Mouse (Mus musculus) midbrain, embryonic 10.5 days (tissue): Measurements from ENCODE around the gene Dnlz. TPM values are rescaled to one million over a fixed set of nuclear protein-coding genes. Genes with fewer than 3 reads are reported as not detected.

Source experiments
- DNase-seq: peaks from one replicate; pipeline ENCODE4 v3.0.0-alpha.2; 2017; ENCODE audit warnings: low spot score
- H3K27ac ChIP-seq: fragments of 300-500 bp; sonication (generic); replicated peaks from 2 replicates; pipeline ENCODE4 v1.5.1; 2016; ENCODE audit warnings: mild to moderate bottlenecking
- H3K27me3 ChIP-seq: fragments of 300-500 bp; sonication (generic); 2 replicates; pipeline ENCODE4 v1.6.1; 2016; ENCODE audit warnings: low read depth, mild to moderate bottlenecking; ENCODE audit not compliant: poor library complexity, severe bottlenecking
- H3K36me3 ChIP-seq: fragments of 300-500 bp; sonication (generic); 2 replicates; pipeline ENCODE4 v1.6.1; 2016; ENCODE audit warnings: mild to moderate bottlenecking, moderate library complexity
- H3K4me1 ChIP-seq: fragments of 300-500 bp; sonication (generic); 2 replicates; pipeline ENCODE4 v1.6.1; 2016
- H3K4me3 ChIP-seq: fragments of 300-500 bp; sonication (generic); 2 replicates; pipeline ENCODE4 v1.5.1; 2016; ENCODE audit warnings: mild to moderate bottlenecking, moderate library complexity
- H3K9me3 ChIP-seq: fragments of 300-500 bp; sonication (generic); replicated peaks from 2 replicates; pipeline ENCODE4 v1.6.1; 2016; ENCODE audit warnings: mild to moderate bottlenecking
- WGBS: fragments of 180-500 bp; shearing (Covaris S2); methylation state at CpG from one replicate; pipeline ENCODE4 v1.1.7; 2016; 5-methylcytosine and 5-hydroxymethylcytosine counted together
- polyA plus RNA-seq: library from polyadenylated mRNA; unstranded; fragments of >200 nt; fragmentation: Nextera tagmentation; extraction: Ambion mirVana; gene quantifications from 2 replicates; pipeline ENCODE4 v1.2.1, GENCODE M21; 2016

The Dnlz gene
- polyA plus RNA-seq, 1 experiment from 2014 or later = 35.1 TPM

- under 1% methylated on average over 66 of the region's 66 CpGs for WGBS
- Histone ChIP-seq H3K27ac (peak within 1 kb of the TSS; percentile 98), H3K36me3 (peaks cover 25% of the 10 kb centered on the region), H3K9me3 (no peaks in the 10 kb centered on the region), H3K4me1 (peaks cover 67% of the 10 kb centered on the region), H3K4me3 (peak within 1 kb of the TSS; percentile 93), H3K27me3 (no peaks in the 10 kb centered on the region)
- DNase-seq = peak; percentile 92
These were observed 36.6 kb downstream of the Dnlz start, which contains the start of gene Gpsm1 for GRCm38 (mm10) chr2:26315072-26315924. Gene Gpsm1, plus strand, starts transcription at chr2:26315515.

- Histone ChIP-seq H3K27ac (peak overlapping the region; percentile 98), H3K4me1 (peaks cover 70% of the 10 kb centered on the region), H3K36me3 (peaks cover 17% of the 10 kb centered on the region), H3K27me3 (no peaks in the 10 kb centered on the region), H3K4me3 (peak overlapping the region; percentile 93), H3K9me3 (no peaks in the 10 kb centered on the region)
- peak; percentile 54 for DNase-seq
- whole genome bisulfite sequencing = 67% methylated on average over 13 of the region's 13 CpGs
These were observed 37.4 kb downstream of the Dnlz start for GRCm38 (mm10) chr2:26314281-26315071.

GRCm38 (mm10) chr2:26313394-26313793 lies 38.5 kb downstream of the Dnlz start:
- peaks cover 66% of the 10 kb centered on the region for H3K4me1 ChIP-seq
- H3K9me3 ChIP-seq = no peaks in the 10 kb centered on the region
- DNase-seq = no peak
- whole genome bisulfite sequencing = 84% methylated on average over 1 of the region's 1 CpGs
- H3K27ac ChIP-seq = 0 out of 2 replicates have a peak overlapping the region, but pooled peaks have one; percentile 57
- no peaks in the 10 kb centered on the region for H3K27me3 ChIP-seq
- no peak overlapping the region for H3K4me3 ChIP-seq
- peaks cover 8% of the 10 kb centered on the region; the same call in 1 of the 2 replicates for H3K36me3 ChIP-seq

- H3K27ac ChIP-seq = no peak overlapping the region
- 0 out of 2 replicates have a peak, but pooled peaks cover 2% of the 10 kb centered on the region for H3K36me3 ChIP-seq
- DNase-seq = no peak
- WGBS = 70% methylated on average over 2 of the region's 2 CpGs
- H3K4me1 ChIP-seq = peaks cover 61% of the 10 kb centered on the region
- no peaks in the 10 kb centered on the region for H3K9me3 ChIP-seq
- H3K4me3 ChIP-seq = no peak overlapping the region
- H3K27me3 ChIP-seq = no peaks in the 10 kb centered on the region
These were observed 39.1 kb downstream of the Dnlz start for GRCm38 (mm10) chr2:26312812-26313211.

- Histone ChIP-seq H3K36me3 (no peaks in the 10 kb centered on the region), H3K27me3 (no peaks in the 10 kb centered on the region), H3K4me1 (peaks cover 52% of the 10 kb centered on the region), H3K4me3 (no peak overlapping the region), H3K9me3 (no peaks in the 10 kb centered on the region), H3K27ac (0 out of 2 replicates have a peak overlapping the region, but pooled peaks have one; percentile 13)
- no peak for DNase-seq
- WGBS = 72% methylated on average over 5 of the region's 5 CpGs
These were observed 40.0 kb downstream of the Dnlz start for GRCm38 (mm10) chr2:26311936-26312335.

- peak; percentile 48 for DNase-seq
- Histone ChIP-seq H3K36me3 (no peaks in the 10 kb centered on the region), H3K27me3 (no peaks in the 10 kb centered on the region), H3K4me3 (no peak overlapping the region), H3K9me3 (no peaks in the 10 kb centered on the region), H3K27ac (peak overlapping the region; percentile 64), H3K4me1 (peaks cover 31% of the 10 kb centered on the region)
- 33% methylated on average over 10 of the region's 10 CpGs for WGBS
These were observed 42.2 kb downstream of the Dnlz start for GRCm38 (mm10) chr2:26309739-26310138.

GRCm38 (mm10) chr2:26306702-26307101 lies 45.2 kb downstream of the Dnlz start:
- H3K9me3 ChIP-seq = no peaks in the 10 kb centered on the region
- DNase-seq = no peak
- no peaks in the 10 kb centered on the region for H3K36me3 ChIP-seq
- whole genome bisulfite sequencing = 83% methylated on average over 3 of the region's 3 CpGs
- H3K4me1 ChIP-seq = peaks cover 17% of the 10 kb centered on the region
- no peak overlapping the region for H3K27ac ChIP-seq
- H3K27me3 ChIP-seq = no peaks in the 10 kb centered on the region
- H3K4me3 ChIP-seq = no peak overlapping the region

GRCm38 (mm10) chr2:26305555-26305954 lies 46.4 kb downstream of the Dnlz start:
- H3K36me3 ChIP-seq = no peaks in the 10 kb centered on the region
- H3K9me3 ChIP-seq = no peaks in the 10 kb centered on the region
- H3K27ac ChIP-seq = no peak overlapping the region
- peaks cover 20% of the 10 kb centered on the region for H3K4me1 ChIP-seq
- no peak overlapping the region for H3K4me3 ChIP-seq
- DNase-seq = no peak
- 84% methylated on average over 2 of the region's 2 CpGs for WGBS
- no peaks in the 10 kb centered on the region for H3K27me3 ChIP-seq

- no peaks in the 10 kb centered on the region for H3K36me3 ChIP-seq
- H3K27me3 ChIP-seq = peaks cover 8% of the 10 kb centered on the region
- WGBS = 57% methylated on average over 1 of the region's 1 CpGs
- H3K4me3 ChIP-seq = no peak overlapping the region
- H3K4me1 ChIP-seq = peaks cover 23% of the 10 kb centered on the region
- DNase-seq = no peak
- no peaks in the 10 kb centered on the region for H3K9me3 ChIP-seq
- no peak overlapping the region for H3K27ac ChIP-seq
These were observed 47.2 kb downstream of the Dnlz start for GRCm38 (mm10) chr2:26304711-26305110.

GRCm38 (mm10) chr2:26302005-26302503 lies 49.9 kb downstream of the Dnlz start:
- peaks cover 40% of the 10 kb centered on the region for H3K4me1 ChIP-seq
- no peak for DNase-seq
- H3K9me3 ChIP-seq = no peaks in the 10 kb centered on the region
- no peak overlapping the region for H3K4me3 ChIP-seq
- H3K36me3 ChIP-seq = no peaks in the 10 kb centered on the region
- H3K27ac ChIP-seq = no peak overlapping the region
- WGBS = 89% methylated on average over 10 of the region's 10 CpGs
- H3K27me3 ChIP-seq = peaks cover 14% of the 10 kb centered on the region

- DNase-seq = peak; percentile 82
- WGBS = 2% methylated on average over 3 of the region's 3 CpGs
- H3K27ac ChIP-seq = no peak overlapping the region
- peaks cover 47% of the 10 kb centered on the region for H3K4me1 ChIP-seq
- H3K27me3 ChIP-seq = peaks cover 14% of the 10 kb centered on the region
- no peaks in the 10 kb centered on the region for H3K36me3 ChIP-seq
- 0 out of 2 replicates have a peak overlapping the region, but pooled peaks have one; percentile 8 for H3K4me3 ChIP-seq
- no peaks in the 10 kb centered on the region for H3K9me3 ChIP-seq
These were observed 51.1 kb downstream of the Dnlz start for GRCm38 (mm10) chr2:26300808-26301174.

GRCm38 (mm10) chr2:26300161-26300807 lies 51.6 kb downstream of the Dnlz start:
- DNase-seq = no peak
- Histone ChIP-seq H3K9me3 (no peaks in the 10 kb centered on the region), H3K27ac (peak overlapping the region; percentile 80; the same call in 1 of the 2 replicates), H3K4me1 (peaks cover 47% of the 10 kb centered on the region), H3K4me3 (0 out of 2 replicates have a peak overlapping the region, but pooled peaks have one; percentile 8), H3K36me3 (no peaks in the 10 kb centered on the region), H3K27me3 (peaks cover 14% of the 10 kb centered on the region)
- WGBS = 46% methylated on average over 5 of the region's 5 CpGs
